Mouse (Mus musculus): ENCODE data around the gene Olfr328. TPM values are rescaled to one million over a fixed set of nuclear protein-coding genes. Genes with fewer than 3 reads are reported as not detected.
"Not testable (repeated sequence)": the region's sequence is repeated elsewhere in the genome, so short reads cannot be mapped to it uniquely, and the experiment has no call there.

The Olfr328 gene
- polyA plus RNA-seq, 1 experiment from 2014 or later, result not detected

DNA sequence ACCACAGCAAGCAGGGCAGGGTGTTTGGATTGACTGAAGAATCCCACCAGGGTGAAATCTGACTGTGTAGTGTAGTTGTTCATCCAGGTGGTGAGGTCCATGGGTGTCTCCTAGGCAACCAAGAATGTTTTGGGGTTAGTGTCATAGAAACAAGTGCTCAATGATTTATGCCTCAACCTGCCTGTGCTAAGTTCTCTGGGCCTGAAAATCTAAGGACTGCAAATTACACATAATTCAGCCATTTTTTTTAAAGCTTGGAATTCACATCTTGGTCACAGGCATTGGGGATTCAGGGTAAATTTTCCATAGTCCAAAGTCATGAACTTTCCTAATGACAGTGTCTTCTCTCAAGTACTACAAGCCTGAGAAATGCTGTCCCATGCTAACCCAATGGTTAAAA lies 53.0 kb downstream of the Olfr328 start, which contains the start of gene Olfr331:
Gene Olfr331, minus strand, starts transcription at position 101 of the 400 bp plus-strand sequence.
- DNase-seq (ENCODE audit: low spot score); H3K9me3 ChIP-seq (ENCODE audit: control insufficient read depth, low read length); ATAC-seq (ENCODE audit: low read depth); H3K4me2 ChIP-seq (ENCODE audit: low read depth, low read length); H3K9ac ChIP-seq (ENCODE audit: low read depth, low read length); H3K27ac ChIP-seq (replicated peaks; ENCODE audit: low read depth, low read length); H3K4me1 ChIP-seq (ENCODE audit: control insufficient read depth, insufficient read depth, low read length); H3K36me3 ChIP-seq (ENCODE audit: control insufficient read depth, insufficient read depth, low read length); H3K4me3 ChIP-seq (ENCODE audit: low read depth, low read length); H3K27me3 ChIP-seq (replicated peaks; ENCODE audit: control insufficient read depth, insufficient read depth, low read length): not testable (repeated sequence)

Other genes starting within 250 kb of the Olfr328 start
- 14.2 and 14.7 TPM in 2 replicates for gene Zfp692, start 248.6 kb downstream of the Olfr328 start, polyA plus RNA-seq (2014; fragmentation: Nextera tagmentation; extraction: Ambion mirVana)
- gene Zfp672, start 225.3 kb downstream of the Olfr328 start, polyA plus RNA-seq (2014; fragmentation: Nextera tagmentation; extraction: Ambion mirVana), result 42.3 TPM in 2 replicates
- gene Sh3bp5l, start 224.9 kb downstream of the Olfr328 start, polyA plus RNA-seq (2014; fragmentation: Nextera tagmentation; extraction: Ambion mirVana), result 23.2 and 27.3 TPM in 2 replicates
- not detected in 2 replicates for gene Lypd8, start 176.6 kb downstream of the Olfr328 start, polyA plus RNA-seq (2014; fragmentation: Nextera tagmentation; extraction: Ambion mirVana)
- gene 1810065E05Rik, start 134.5 kb downstream of the Olfr328 start, polyA plus RNA-seq (2014; fragmentation: Nextera tagmentation; extraction: Ambion mirVana), result not detected in 2 replicates
- not detected in 2 replicates for gene Gm12253, start 123.1 kb downstream of the Olfr328 start, polyA plus RNA-seq (2014; fragmentation: Nextera tagmentation; extraction: Ambion mirVana)
- not detected in 2 replicates for gene Lypd9, start 102.7 kb downstream of the Olfr328 start, polyA plus RNA-seq (2014; fragmentation: Nextera tagmentation; extraction: Ambion mirVana)
- gene Olfr30, start 93.4 kb downstream of the Olfr328 start, polyA plus RNA-seq (2014; fragmentation: Nextera tagmentation; extraction: Ambion mirVana), result 0.13 and 0.15 TPM in 2 replicates
- gene Olfr332, start 63.1 kb downstream of the Olfr328 start, polyA plus RNA-seq (2014; fragmentation: Nextera tagmentation; extraction: Ambion mirVana), result 0.11 and 0.12 TPM in 2 replicates
- not detected in 2 replicates for gene Olfr331, start 53.1 kb downstream of the Olfr328 start, polyA plus RNA-seq (2014; fragmentation: Nextera tagmentation; extraction: Ambion mirVana)
- 0.30 and 0.46 TPM in 2 replicates for gene Olfr330, start 20.8 kb downstream of the Olfr328 start, polyA plus RNA-seq (2014; fragmentation: Nextera tagmentation; extraction: Ambion mirVana)
- 0.31 TPM in 1 of 2 replicates, not detected in the other for gene Olfr329-ps, start 9.2 kb downstream of the Olfr328 start, polyA plus RNA-seq (2014; fragmentation: Nextera tagmentation; extraction: Ambion mirVana)
- not detected in 2 replicates for gene Olfr224, start 14.9 kb upstream of the Olfr328 start, polyA plus RNA-seq (2014; fragmentation: Nextera tagmentation; extraction: Ambion mirVana)
- not detected in 2 replicates for gene Olfr325, start 22.1 kb upstream of the Olfr328 start, polyA plus RNA-seq (2014; fragmentation: Nextera tagmentation; extraction: Ambion mirVana)
- gene Olfr324, start 39.5 kb upstream of the Olfr328 start, polyA plus RNA-seq (2014; fragmentation: Nextera tagmentation; extraction: Ambion mirVana), result not detected in 2 replicates
- not detected in 2 replicates for gene 2210407C18Rik, start 60.4 kb upstream of the Olfr328 start, polyA plus RNA-seq (2014; fragmentation: Nextera tagmentation; extraction: Ambion mirVana)
- gene Olfr323, start 74.9 kb upstream of the Olfr328 start, polyA plus RNA-seq (2014; fragmentation: Nextera tagmentation; extraction: Ambion mirVana), result not detected in 2 replicates
- 0.07 and 0.09 TPM in 2 replicates for gene Trim58, start 84.8 kb upstream of the Olfr328 start, polyA plus RNA-seq (2014; fragmentation: Nextera tagmentation; extraction: Ambion mirVana)
- gene Olfr322, start 103.1 kb upstream of the Olfr328 start, polyA plus RNA-seq (2014; fragmentation: Nextera tagmentation; extraction: Ambion mirVana), result not detected in 2 replicates
- gene Olfr320, start 125.5 kb upstream of the Olfr328 start, polyA plus RNA-seq (2014; fragmentation: Nextera tagmentation; extraction: Ambion mirVana), result not detected in 2 replicates
- gene Olfr319, start 143.5 kb upstream of the Olfr328 start, polyA plus RNA-seq (2014; fragmentation: Nextera tagmentation; extraction: Ambion mirVana), result 0.33 TPM in 1 of 2 replicates, not detected in the other
- gene Olfr318, start 168.4 kb upstream of the Olfr328 start, polyA plus RNA-seq (2014; fragmentation: Nextera tagmentation; extraction: Ambion mirVana), result not detected in 2 replicates
- gene Olfr317, start 183.6 kb upstream of the Olfr328 start, polyA plus RNA-seq (2014; fragmentation: Nextera tagmentation; extraction: Ambion mirVana), result not detected in 2 replicates
- gene Olfr316, start 197.1 kb upstream of the Olfr328 start, polyA plus RNA-seq (2014; fragmentation: Nextera tagmentation; extraction: Ambion mirVana), result not detected in 2 replicates
- gene Olfr315, start 217.6 kb upstream of the Olfr328 start, polyA plus RNA-seq (2014; fragmentation: Nextera tagmentation; extraction: Ambion mirVana), result 0.13 TPM in 1 of 2 replicates, not detected in the other
- gene Olfr314, start 227.3 kb upstream of the Olfr328 start, polyA plus RNA-seq (2014; fragmentation: Nextera tagmentation; extraction: Ambion mirVana), result not detected in 2 replicates
- gene Fam183b, start 246.3 kb upstream of the Olfr328 start, polyA plus RNA-seq (2014; fragmentation: Nextera tagmentation; extraction: Ambion mirVana), result 1.7 and 5.7 TPM in 2 replicates